Mouse (Mus musculus) midbrain, embryonic 14.5 days (tissue): ENCODE measurements at regions not wholly inside any gene's neighbourhood (a gene's known extent, or its start where the extent isn't known, plus 50 kb on each side); places are given as distances from the start of the nearest gene placed in this dataset.

Experiments
- ATAC-seq: fragments of 200-750 bp; cut with Nextera tagmentation; 2 replicates; pipeline ENCODE4 v1.8.0; 2017; ENCODE audit warnings: moderate number of reproducible peaks, moderate library complexity; ENCODE audit not compliant: low FRiP score, low TSS enrichment
- DNase-seq: peaks from one replicate; pipeline ENCODE4 v3.0.0-alpha.2; 2015
- H3K27ac ChIP-seq: fragments of 300-500 bp; sonication (generic); replicated peaks from 2 replicates; pipeline ENCODE4 v1.5.1; 2014; ENCODE audit warnings: mild to moderate bottlenecking, low read depth, low read length, moderate library complexity
- H3K27me3 ChIP-seq: fragments of 300-500 bp; sonication (generic); 2 replicates; pipeline ENCODE4 v1.6.1; 2014; ENCODE audit warnings: low read length, control low read depth, mixed read lengths; ENCODE audit not compliant: control insufficient read depth, insufficient read depth
- H3K36me3 ChIP-seq: fragments of 300-500 bp; sonication (generic); 2 replicates; pipeline ENCODE4 v1.6.1; 2014; ENCODE audit warnings: low read length, control low read depth; ENCODE audit not compliant: control insufficient read depth, insufficient read depth
- H3K4me1 ChIP-seq: fragments of 300-500 bp; sonication (generic); 2 replicates; pipeline ENCODE4 v1.6.1; 2014; ENCODE audit warnings: mild to moderate bottlenecking, antibody characterized with exemption, low read length, control low read depth; ENCODE audit not compliant: control insufficient read depth, insufficient read depth
- H3K4me2 ChIP-seq: fragments of 300-500 bp; sonication (generic); 2 replicates; pipeline ENCODE4 v1.6.1; 2014; ENCODE audit warnings: mild to moderate bottlenecking, low read length, moderate library complexity
- H3K4me3 ChIP-seq: fragments of 300-500 bp; sonication (generic); replicated peaks from 2 replicates; pipeline ENCODE4 v1.5.1; 2014; ENCODE audit warnings: low read depth, low read length
- H3K9ac ChIP-seq: fragments of 300-500 bp; sonication (generic); replicated peaks from 2 replicates; pipeline ENCODE4 v1.6.1; 2014; ENCODE audit warnings: mild to moderate bottlenecking, low read length, moderate library complexity
- H3K9me3 ChIP-seq: fragments of 300-500 bp; sonication (generic); 2 replicates; pipeline ENCODE4 v1.6.1; 2016; ENCODE audit warnings: low read length, control low read depth, mixed read lengths; ENCODE audit not compliant: control insufficient read depth
- WGBS: fragments of 180-500 bp; shearing (Covaris S2); extraction: QIAGEN DNeasy Blood & Tissue Kit; methylation state at CpG from one replicate; pipeline ENCODE4 v1.1.7; 2014; 5-methylcytosine and 5-hydroxymethylcytosine counted together

DNA sequence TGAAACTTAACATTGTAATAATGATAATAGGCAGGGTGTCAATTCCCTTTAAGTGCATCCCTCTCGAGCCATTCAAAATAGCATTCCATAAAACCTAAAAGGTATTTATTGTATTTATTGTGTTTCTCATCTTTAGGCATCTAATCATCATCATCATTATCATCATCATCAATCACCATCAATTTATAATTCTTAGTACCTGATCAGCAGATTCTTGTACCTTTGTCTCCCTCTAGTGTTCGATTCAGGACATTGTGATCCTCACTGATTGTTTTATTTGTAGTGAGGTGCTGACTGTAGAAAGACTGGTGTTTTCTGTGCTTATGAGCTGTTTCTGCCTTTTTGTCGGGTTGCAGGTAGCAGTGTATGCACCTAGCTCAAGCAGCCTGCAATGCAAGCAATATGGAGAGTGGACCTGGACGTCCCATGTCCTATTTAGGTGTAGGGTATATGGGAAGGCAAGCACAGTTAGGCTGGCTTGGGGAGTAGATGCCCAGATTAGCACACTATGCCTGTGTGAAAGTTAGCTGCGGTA is 177.4 kb upstream of the Gm28363 start:
- H3K36me3 ChIP-seq, result no peaks in the 10 kb centered on the region
- WGBS, result 26% methylated on average over 5 of the region's 5 CpGs
- peak; percentile 84 for DNase-seq
- H3K27me3 ChIP-seq, result no peaks in the 10 kb centered on the region
- ATAC-seq, result peak; percentile 58; the same call in 1 of the 2 replicates
- H3K4me3 ChIP-seq, result no peak overlapping the region
- 0 out of 2 replicates have a peak overlapping the region, but pooled peaks have one; percentile 20 for H3K27ac ChIP-seq
- H3K4me2 ChIP-seq, result no peak overlapping the region
- H3K9me3 ChIP-seq, result no peaks in the 10 kb centered on the region
- no peak overlapping the region for H3K9ac ChIP-seq
- H3K4me1 ChIP-seq, result no peaks in the 10 kb centered on the region
